Mouse (Mus musculus) heart, postnatal 0 days (tissue): ENCODE data around the gene Gm5737.

Experiments
- CTCF ChIP-seq: IDR thresholded peaks from 2 replicates; pipeline ENCODE4 v1.5.1; 2016; ENCODE audit warnings: antibody characterized with exemption, control low read depth, low read depth
- EP300 ChIP-seq: IDR thresholded peaks from 2 replicates; pipeline ENCODE4 v1.6.1; 2016; ENCODE audit warnings: antibody characterized with exemption, low read depth

DNA sequence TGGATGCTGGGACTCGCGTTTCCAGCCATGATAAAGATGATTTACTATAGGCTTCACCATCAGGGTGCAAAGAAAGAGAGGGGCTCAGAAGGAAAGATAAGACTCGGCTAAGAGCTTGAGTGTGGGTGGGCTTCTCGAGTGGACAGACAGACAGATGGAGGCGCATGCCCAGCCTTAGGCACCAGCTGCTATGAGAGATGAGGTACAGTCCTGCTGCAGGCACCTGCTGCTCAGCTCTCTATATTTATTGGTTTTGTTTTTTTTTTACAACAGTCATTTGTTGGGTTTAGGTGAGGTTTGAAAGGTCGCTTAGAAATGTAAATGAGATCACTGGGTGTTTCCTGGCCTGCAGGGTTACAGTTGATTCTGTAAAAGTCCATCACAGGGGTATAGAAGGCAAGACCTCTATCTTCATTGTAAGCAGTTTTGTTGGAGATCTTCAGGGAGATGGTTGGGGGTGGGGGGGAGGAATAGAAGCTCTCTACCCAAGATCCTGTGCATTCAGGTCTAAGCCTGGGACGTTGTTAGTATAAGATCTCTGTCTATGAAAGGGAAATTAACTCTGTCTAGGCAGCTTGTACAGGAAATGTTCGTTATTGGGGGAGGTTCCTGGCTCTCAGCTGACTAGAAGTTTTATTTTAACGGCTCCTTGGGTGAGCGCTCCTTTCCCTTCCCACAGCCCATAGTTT is 48.8 kb downstream of the Gm5737 start:
- no peak for TF ChIP-seq CTCF
- TF ChIP-seq EP300, result no peak
